Mouse (Mus musculus) G1E (cell line): ENCODE measurements around the gene Gm3415.

Experiments
- CTCF ChIP-seq: IDR thresholded peaks from 2 replicates; pipeline ENCODE4 v1.5.1; 2012; ENCODE audit warnings: low read depth, low read length, inconsistent platforms, mixed read lengths
- GATA1 ChIP-seq: IDR thresholded peaks from 2 replicates; pipeline ENCODE4 v1.6.1; 2012; ENCODE audit warnings: borderline replicate concordance, low read length, inconsistent platforms, mixed read lengths
- POLR2AphosphoS5 ChIP-seq: IDR thresholded peaks from 2 replicates; pipeline ENCODE4 v1.6.1; 2012; ENCODE audit warnings: low read depth, low read length, inconsistent platforms; ENCODE audit not compliant: insufficient replicate concordance
- TAL1 ChIP-seq: conservative IDR thresholded peaks from 2 replicates; pipeline ENCODE4 v1.6.1; 2012; ENCODE audit warnings: low read depth, low read length, inconsistent platforms, mixed read lengths

DNA sequence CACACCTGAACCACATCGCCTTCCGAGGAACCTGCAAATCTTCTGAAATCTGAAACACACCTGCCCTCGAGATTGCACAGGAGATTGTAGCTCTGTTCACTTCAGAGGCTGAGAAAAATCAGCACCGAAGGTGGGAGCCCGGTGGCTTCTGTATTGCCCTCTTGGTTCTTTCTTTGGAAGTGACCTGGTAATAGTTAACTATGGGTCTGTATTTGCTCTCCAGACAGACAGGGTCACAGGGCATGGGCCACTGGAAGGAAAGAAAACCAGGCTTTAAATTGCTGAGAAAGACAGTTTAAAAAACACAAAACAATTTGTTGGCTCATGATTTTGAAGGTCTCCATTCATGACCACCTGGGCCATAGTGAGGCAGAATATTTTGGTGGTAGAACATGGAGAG, 44.0 kb downstream of the Gm3415 start:
- TF ChIP-seq CTCF, result no peak
- TF ChIP-seq TAL1, result no peak
- no peak for TF ChIP-seq GATA1
- no peak for TF ChIP-seq POLR2AphosphoS5
